Mouse (Mus musculus) Patski (cell line): ENCODE data around the gene Tle6. TPM values are rescaled to one million over a fixed set of nuclear protein-coding genes. Genes with fewer than 3 reads are reported as not detected.
A peak's percentile ranks its signal among the peaks of the same experiment; 100 is the strongest.
"Not testable (repeated sequence)": the region's sequence is repeated elsewhere in the genome, so short reads cannot be mapped to it uniquely, and the experiment has no call there.

ENCODE experiments used
- ATAC-seq: fragments of 100-300 bp; one replicate; pipeline ENCODE4 v1.8.0; 2021
- CTCF ChIA-PET: fragments of 350-600 bp; sonication (Branson Sonifier 250); formaldehyde crosslinking; loops from one replicate; lab custom pipeline; 2022; ENCODE audit warnings: inconsistent platforms; lab: Charles Lee
- POLR2A ChIA-PET: fragments of 350-600 bp; sonication (Branson Sonifier 250); formaldehyde crosslinking; loops from one replicate; lab custom pipeline; 2022; ENCODE audit warnings: antibody characterized with exemption, inconsistent platforms; lab: Charles Lee
- DNase-seq: peaks from one replicate; pipeline ENCODE4 v3.0.0-alpha.2; 2011; ENCODE audit warnings: low read depth, low spot score
- H3K27me3 ChIP-seq: fragments of 371-371 bp; one replicate; pipeline ENCODE4 v1.5.1; 2021
- CTCF ChIP-seq: fragments of 100-300 bp; IDR thresholded peaks from one replicate; pipeline ENCODE4 v1.5.1; 2021
- in situ Hi-C: fragments of 300-500 bp; cut with MboI; formaldehyde crosslinking; loops from 3 replicates; pipeline ENCODE4 v1.11.1; 2018; ENCODE audit warnings: low pct_unique_long_range_greater_than_20kb, mixed read lengths
- polyA plus RNA-seq: library from polyadenylated mRNA; unstranded; gene quantifications from one replicate; pipeline ENCODE4 v1.2.3, GENCODE M21; 2021

The Tle6 gene
- polyA plus RNA-seq, 1 experiment from 2014 or later: 7.5 TPM

DNA sequence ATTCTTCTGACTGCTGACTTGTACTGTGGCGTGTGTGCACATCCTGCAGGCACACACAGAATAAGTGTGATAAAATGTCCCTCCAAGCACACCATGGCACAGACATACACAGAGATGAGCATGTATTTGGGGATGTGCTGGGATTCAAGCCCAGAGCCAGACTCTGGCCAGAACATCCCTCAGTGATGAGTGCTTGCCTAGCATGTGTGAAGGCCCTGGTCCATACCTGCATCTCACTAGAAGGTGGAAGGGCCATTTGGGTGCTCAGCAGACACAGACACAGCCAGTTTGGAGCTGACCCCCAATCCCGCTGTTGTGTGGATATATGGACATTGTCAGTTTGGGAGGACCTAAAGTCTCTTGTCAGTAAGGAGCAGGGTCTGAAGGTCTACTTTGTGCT, 40.7 kb upstream of the Tle6 start:
- no peak for TF ChIP-seq CTCF
- CTCF ChIA-PET: no interaction called here

DNA sequence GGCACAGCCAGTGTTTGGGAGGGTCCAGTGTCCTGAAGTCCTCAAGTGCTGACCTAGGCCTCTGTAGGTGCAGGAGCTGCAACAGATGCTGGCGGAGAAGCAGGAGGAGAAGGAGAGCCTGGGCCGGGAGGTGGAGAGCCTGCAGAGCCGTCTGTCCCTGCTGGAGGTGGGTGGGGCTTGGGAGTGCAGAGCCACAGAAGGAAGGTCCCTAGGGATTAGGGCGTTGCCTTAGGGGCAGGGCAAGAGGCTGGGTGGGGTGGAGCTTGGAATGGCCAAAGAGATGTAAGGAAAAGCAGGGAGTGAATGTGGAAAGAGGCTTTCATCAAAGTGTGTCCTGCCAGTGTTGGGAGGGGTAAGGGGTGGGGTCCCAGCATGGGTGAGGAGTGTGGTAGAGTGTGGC, 40.0 kb upstream of the Tle6 start:
- H3K27me3 ChIP-seq, DNase-seq, ATAC-seq, in situ Hi-C loops, CTCF ChIA-PET, POLR2A ChIA-PET: not testable (repeated sequence)

More for the DNA sequence above, 40.7 kb upstream of the Tle6 start:
- ATAC-seq (no peak), DNase-seq (no peak)
- in situ Hi-C loops: no loop called here
- POLR2A ChIA-PET: no interaction called here
- no peaks in the 10 kb centered on the region for H3K27me3 ChIP-seq

DNA sequence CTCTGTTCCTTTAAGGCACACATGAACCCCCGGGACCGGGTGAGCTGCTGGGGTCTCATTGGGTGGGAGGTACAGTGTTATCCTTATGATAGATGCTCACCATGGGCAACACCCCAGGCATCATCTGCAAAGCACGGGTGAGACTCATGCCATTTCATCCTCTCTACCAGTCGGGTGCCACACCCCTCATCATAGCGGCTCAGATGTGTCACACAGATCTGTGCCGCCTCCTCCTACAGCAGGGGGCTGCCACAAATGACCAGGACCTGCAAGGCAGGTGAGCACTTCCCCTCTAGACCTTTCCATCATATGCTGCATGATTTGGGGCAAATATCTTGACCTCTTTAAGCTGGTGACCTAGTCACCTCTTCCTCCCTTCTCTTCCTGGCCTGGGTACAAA, 37.2 kb upstream of the Tle6 start:
- no peak for TF ChIP-seq CTCF
- ChIA-PET CTCF (no interaction called here), POLR2A (no interaction called here)
- in situ Hi-C loops: no loop called here
- no peak for DNase-seq
- no peak for ATAC-seq
- no peaks in the 10 kb centered on the region for H3K27me3 ChIP-seq

GRCm38 (mm10) chr10:81636338-81636737, 35.5 kb upstream of the Tle6 start:
- no peak for TF ChIP-seq CTCF
- CTCF ChIA-PET: no interaction called here
- ATAC-seq: no peak
- POLR2A ChIA-PET: no interaction called here
- in situ Hi-C loops: no loop called here
- no peak for DNase-seq
- H3K27me3 ChIP-seq: no peaks in the 10 kb centered on the region

GRCm38 (mm10) chr10:81633253-81634099, 32.6 kb upstream of the Tle6 start:
- in situ Hi-C loops: no loop called here
- ChIA-PET CTCF (interaction anchor here (0.6 kb wide), 1 partner anchor 12 kb away, joined by 3 read pairs; no protein-coding TSS in a partner anchor), POLR2A (interaction anchor here (0.7 to 1.8 kb wide), 2 partner anchors 9 to 31 kb away, joined by 7 to 11 read pairs; no protein-coding TSS in a partner anchor)
- H3K27me3 ChIP-seq: no peaks in the 10 kb centered on the region
- ATAC-seq: peak; percentile 82
- TF ChIP-seq CTCF: no peak
- no peak for DNase-seq

GRCm38 (mm10) chr10:81628390-81628789, 27.5 kb upstream of the Tle6 start, which contains the start of gene Ankrd24:
TSS of gene Ankrd24 (plus strand) at chr10:81628540.
- ChIA-PET CTCF (no interaction called here), POLR2A (no interaction called here)
- ATAC-seq: no peak
- TF ChIP-seq CTCF: no peak
- H3K27me3 ChIP-seq: no peaks in the 10 kb centered on the region
- in situ Hi-C loops: no loop called here
- DNase-seq: no peak

- ChIA-PET CTCF (no interaction called here), POLR2A (no interaction called here)
- no peak for ATAC-seq
- in situ Hi-C loops: no loop called here
- no peak for DNase-seq
- TF ChIP-seq CTCF: no peak
- H3K27me3 ChIP-seq: no peaks in the 10 kb centered on the region
These were observed 27.0 kb upstream of the Tle6 start for GRCm38 (mm10) chr10:81627836-81628220.

- DNase-seq: no peak
- H3K27me3 ChIP-seq: no peaks in the 10 kb centered on the region
- peak; percentile 86 for ATAC-seq
- no peak for TF ChIP-seq CTCF
- in situ Hi-C loops: no loop called here
- CTCF ChIA-PET: interaction anchor here (1.3 kb wide), 1 partner anchor 20 kb away, joined by 3 read pairs; no protein-coding TSS in a partner anchor
- POLR2A ChIA-PET: no interaction called here
These were observed 26.3 kb upstream of the Tle6 start, which contains the start of gene Sirt6 for GRCm38 (mm10) chr10:81626994-81627835. TSS of gene Sirt6 (minus strand) at chr10:81627797.

- ATAC-seq (no peak), DNase-seq (no peak)
- ChIA-PET POLR2A (no interaction called here), CTCF (interaction anchor here (1.3 kb wide), 1 partner anchor 20 kb away, joined by 3 read pairs; no protein-coding TSS in a partner anchor)
- no peak for TF ChIP-seq CTCF
- H3K27me3 ChIP-seq: no peaks in the 10 kb centered on the region
- in situ Hi-C loops: no loop called here
These were observed 25.5 kb upstream of the Tle6 start for GRCm38 (mm10) chr10:81626101-81626993.

GRCm38 (mm10) chr10:81623441-81623840, 22.6 kb upstream of the Tle6 start:
- TF ChIP-seq CTCF: no peak
- ChIA-PET POLR2A (no interaction called here), CTCF (no interaction called here)
- no peak for ATAC-seq
- in situ Hi-C loops: no loop called here
- no peaks in the 10 kb centered on the region for H3K27me3 ChIP-seq
- DNase-seq: no peak
